Mouse (Mus musculus) right cerebral cortex, adult 2 months (tissue): Measurements from ENCODE around the gene Hist1h2bb.
"Not testable (repeated sequence)": the region's sequence is repeated elsewhere in the genome, so short reads cannot be mapped to it uniquely, and the experiment has no call there.

Experiments used
- DNase-seq, 2 experiments: peaks; one replicate each; pipeline ENCODE4 v3.0.0; 2021 to 2022; ENCODE audit warnings: low spot score in 2 of 2

The Hist1h2bb gene

DNA sequence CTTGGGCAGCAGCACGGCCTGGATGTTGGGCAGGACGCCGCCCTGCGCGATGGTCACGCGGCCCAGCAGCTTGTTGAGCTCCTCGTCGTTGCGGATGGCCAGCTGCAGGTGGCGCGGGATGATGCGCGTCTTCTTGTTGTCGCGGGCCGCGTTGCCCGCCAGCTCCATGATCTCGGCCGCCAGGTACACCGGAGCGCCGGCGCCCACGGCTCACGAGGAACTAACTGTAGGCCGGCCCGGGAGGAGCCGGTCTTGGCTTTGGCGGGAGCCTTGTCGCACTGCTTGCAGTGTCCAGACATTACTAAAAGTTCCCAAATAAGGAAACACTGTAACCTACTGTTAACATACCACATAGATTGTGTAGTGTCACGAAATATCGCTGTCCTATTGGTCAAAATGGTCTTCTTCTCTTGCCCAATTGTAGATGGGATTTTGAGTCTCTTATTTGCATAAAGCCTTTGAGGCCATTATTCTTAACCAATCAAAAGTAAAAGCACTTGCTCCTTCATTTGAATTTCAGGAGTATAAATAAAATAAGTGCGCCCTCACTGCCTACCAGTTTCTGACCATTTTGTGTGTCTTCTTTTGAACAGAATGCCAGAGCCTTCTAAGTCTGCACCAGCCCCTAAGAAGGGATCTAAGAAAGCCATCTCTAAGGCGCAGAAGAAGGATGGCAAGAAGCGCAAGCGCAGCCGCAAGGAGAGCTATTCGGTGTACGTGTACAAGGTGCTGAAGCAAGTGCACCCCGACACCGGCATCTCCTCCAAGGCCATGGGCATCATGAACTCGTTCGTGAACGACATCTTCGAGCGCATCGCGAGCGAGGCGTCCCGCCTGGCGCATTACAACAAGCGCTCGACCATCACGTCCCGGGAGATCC, at the start of gene Hist1h2bb:
TSS of gene Hist1h2bb (plus strand) at position 534 of the 880 bp plus-strand sequence.
- peak; percentile 72 to 80 for DNase-seq

DNA sequence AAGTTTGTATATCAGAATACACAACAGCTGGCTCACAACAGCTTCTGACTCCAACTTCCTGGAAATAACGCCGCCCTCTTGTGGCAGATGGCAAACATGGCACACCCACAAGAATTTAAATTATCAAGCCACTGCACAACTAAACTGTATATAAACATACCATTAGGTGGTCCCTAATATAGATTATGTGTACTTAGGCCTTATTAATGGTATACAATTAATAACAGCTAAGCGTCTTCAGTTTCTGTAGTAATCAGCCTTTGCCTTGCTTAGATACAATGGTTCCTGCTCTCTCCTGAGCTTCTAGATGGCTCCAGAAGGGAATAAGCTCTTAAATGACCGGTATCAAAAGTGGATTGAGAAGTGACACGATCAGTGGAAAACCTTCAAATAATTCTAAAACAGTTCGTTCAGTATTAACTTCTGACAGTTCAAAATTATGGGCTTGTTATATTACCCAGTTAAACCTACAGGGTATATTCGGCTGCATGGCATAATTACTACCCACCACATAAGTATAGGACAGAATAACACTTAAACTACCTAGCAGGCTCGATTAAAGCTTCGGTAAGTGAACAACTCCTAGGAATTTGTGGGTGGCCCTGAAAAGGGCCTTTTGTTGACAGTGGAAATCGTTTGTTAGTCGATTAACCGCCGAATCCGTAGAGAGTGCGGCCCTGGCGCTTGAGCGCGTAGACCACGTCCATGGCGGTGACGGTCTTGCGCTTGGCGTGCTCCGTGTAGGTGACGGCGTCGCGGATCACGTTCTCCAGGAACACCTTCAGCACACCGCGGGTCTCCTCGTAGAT, 48.8 kb upstream of the Hist1h2bb start:
- peak in 1 of 2 experiments; percentile 70 for DNase-seq

DNA sequence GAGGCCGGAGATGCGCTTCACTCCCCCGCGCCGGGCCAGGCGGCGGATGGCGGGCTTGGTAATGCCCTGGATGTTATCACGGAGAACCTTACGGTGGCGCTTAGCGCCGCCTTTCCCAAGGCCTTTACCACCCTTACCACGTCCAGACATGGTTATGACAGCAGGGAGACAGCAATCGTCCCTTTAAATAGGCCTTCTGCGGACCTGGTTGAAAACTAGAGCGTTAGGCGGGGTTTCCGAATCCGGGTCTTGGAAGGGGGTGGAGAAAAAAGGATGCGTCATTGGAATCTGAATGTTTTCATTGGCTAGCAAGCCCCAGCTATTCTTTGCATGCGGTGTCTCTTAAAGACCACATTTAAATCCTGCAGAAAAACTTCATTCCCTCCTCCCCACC, 48.2 kb upstream of the Hist1h2bb start, which contains the start of gene Hist1h4c:
TSS of gene Hist1h4c (minus strand) at position 155 of the 394 bp plus-strand sequence.
- DNase-seq: peak; percentile 99 to 100

- no peak for DNase-seq
Measured at GRCm38 (mm10) chr13:23698996-23699395, 47.5 kb upstream of the Hist1h2bb start.

DNA sequence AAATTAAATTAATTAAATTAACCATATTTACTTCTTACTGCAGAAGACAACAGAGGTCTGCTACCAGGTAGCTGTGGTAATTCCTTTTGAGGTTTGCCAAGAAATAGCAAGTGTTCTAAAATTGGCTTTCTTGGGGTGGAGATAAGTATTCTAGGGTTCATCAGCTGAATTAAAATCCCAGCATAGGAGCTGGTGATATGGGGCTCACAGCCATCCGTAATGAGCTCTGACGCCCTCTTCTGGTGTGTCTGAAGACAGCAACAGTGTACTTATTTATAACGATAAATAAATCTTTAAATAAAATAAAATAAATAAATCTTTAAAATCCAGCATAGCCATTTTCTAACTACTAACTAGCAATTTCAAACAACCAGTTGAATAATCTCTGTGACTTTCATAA, 46.8 kb upstream of the Hist1h2bb start:
- DNase-seq: no peak

DNA sequence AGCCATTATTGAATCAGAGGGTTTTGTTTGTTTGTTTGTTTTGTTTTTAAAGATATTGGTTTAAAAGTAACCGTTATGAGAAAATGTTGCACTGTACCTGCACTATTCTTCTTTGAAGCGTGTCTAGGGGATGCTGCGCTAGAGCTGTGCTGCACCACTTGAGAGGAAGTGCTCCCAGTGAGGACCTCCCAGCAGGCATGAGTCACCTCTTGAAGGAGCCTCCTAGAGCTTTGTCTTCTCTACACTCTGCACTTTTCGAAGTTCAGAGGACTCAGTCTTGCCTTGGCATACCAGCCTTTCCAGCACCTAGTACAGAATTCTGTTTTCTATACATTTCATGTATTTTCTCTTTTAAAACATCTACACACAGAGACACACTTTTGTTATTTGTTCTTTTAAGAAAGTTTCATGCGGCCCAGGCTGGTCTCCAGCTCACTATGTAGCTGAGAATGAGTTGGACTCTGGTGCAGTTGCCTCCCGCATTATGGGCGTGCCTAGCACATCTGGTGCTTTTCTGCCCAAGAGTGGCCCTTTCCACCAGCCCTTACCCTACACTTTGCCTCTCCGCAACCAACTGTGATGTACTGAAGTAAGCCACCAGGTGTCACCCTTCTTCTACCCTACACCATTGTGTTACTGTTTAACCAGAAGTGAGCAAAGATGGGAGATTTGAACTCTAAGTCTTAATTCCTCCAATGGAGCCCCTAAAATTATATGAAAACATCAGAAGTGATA, 45.6 kb upstream of the Hist1h2bb start:
- DNase-seq: peak; percentile 83 to 84

DNA sequence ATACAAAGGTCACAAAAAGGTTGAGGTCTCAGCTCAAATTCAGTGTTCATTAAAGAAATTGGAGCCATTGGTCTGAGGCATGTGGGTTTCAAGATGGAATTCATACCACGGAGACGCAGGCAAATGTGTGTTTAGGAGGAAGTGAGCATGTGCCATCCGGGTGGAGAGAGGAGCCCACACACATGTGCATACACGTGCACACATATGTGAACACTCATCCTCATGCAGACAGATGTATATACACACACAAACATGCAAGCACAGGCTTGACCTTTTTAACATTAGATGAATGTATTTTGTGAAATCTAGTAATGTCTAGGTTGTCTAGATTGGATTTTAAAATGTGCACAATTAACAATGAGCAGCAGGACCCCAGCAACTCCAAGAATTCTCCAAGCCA, 44.3 kb upstream of the Hist1h2bb start:
- DNase-seq: no peak

- not testable (repeated sequence) for DNase-seq
Measured at GRCm38 (mm10) chr13:23702801-23703200, 43.7 kb upstream of the Hist1h2bb start.

GRCm38 (mm10) chr13:23705751-23706356, 40.7 kb upstream of the Hist1h2bb start:
- DNase-seq: no peak

- DNase-seq: no peak
Measured at GRCm38 (mm10) chr13:23706771-23707170, 39.8 kb upstream of the Hist1h2bb start.

DNA sequence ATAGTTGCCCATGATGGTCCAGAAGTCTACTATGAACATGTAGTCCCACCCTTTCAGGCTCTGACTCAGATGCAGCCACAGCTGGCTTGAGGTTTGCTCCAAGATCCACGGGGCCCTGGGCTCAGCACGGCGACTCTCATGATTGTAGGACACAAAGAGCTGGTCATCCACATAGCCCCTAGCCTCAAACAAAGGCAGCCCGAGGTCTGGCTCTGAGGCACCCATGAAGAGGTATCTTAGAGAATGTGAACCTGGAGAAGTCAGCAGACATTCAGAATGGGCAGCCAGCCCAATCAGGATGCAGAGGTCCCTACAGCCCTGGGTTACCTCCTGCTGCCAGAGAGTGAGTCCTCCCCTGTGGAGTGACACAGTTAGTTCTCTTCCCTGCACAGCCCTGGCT, 38.5 kb upstream of the Hist1h2bb start:
- DNase-seq: no peak

DNA sequence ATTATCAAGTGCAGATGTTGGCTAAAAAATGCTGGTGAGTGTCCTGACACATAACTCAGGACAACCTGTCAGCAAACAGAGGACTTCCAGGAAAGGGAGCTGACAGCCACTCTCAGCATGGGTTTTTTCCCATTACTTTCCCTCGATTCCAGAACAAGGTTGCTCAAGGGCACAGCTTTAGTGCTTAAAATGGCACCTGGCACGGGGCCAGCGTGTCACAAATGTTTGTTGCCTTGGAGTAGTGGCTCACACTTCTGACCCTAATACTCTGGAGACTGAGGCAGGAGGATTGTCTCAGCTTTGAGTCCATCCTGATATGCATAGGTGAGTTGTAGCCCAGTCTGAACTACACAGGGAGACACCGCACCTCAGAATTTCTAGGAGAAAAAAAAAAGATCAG, 37.9 kb upstream of the Hist1h2bb start:
- no peak for DNase-seq

DNA sequence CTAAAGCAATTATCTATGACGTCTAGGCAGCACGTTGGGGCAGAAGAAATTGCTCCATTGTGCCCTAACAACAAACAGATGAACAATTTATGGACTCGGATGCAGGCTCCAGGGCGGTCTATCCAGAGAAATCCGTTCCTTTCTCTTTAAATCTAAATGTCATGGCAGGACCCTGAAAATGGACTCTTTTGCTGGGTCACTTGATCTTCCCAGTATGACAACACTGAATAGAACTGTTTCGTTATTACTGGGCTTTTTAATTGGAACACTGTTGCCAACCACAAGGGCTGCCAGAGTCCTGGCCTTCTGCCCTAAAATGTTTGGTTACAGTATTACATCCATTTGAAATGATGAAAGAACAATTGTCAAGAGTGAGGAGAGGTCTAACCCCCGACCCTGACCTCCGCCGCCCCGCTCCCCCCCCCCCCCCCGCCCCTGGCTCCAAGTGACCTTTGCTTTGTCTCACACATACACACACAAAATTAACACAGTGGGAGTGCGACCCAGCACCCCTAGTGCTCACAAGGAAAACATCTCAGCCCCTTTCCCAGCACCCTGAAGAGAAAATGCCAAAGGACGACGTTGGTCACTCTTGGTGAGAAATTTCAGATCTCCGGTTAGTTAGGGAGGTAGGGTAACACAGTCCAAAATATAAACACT, 36.7 kb upstream of the Hist1h2bb start:
- DNase-seq: no peak

DNA sequence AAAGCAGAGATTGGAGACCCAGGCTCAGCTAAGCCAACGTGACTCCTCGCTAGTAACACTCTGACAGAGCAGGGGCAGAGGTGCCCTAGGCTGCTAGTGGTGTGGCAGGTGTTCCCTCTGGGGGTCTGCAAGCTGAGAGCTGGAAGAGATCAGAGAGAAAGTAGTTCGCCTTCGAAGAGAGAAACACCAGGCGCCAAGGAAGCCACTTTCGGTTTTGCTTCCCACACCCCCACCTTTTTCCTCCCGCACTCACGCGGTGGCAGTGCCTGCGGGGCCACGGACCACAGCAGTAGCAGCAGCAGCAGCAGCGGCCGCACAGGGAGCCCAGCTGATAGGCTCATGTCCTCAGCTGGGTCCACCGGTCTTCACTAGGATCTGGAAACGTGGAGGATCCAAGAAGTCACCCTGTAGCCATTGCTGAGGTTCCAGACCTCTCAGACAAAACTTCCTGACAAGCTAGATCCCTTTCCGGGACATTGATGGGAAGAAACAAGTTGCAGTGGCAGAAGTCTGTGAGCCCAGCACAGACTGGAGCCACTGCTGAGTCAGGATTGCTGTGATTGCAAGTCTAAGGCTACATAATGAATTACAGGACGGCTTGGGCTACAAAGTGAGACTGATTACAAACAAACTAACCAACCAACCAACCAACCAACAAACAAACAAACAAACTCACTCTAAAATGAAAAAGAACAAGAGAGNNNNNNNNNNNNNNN, 36.0 kb upstream of the Hist1h2bb start, which contains the start of gene Hfe:
TSS of gene Hfe (minus strand) at position 481 of the 716 bp plus-strand sequence.
- DNase-seq: peak; percentile 40 to 46

- DNase-seq: no peak
Measured at GRCm38 (mm10) chr13:23716261-23717042, 30.1 kb upstream of the Hist1h2bb start.

DNA sequence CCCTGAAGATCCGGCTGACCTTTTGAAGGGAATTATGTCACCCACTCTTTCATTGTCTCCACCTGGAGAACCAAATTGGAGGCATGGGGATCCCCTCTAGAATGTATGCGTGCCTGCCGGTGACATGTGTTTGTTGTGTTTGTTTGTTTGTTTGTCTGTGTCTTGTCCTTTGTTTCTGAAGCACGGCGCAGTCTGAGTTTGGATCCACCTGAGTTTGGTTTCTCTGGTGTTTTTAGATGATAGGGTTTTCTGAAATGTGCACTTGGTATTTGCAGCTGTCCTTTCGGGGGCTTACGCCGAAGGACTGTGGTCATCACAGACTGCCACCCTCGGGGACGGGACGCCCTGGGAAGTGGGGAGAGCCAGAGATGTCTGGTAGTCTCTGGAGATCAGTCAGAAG, 29.4 kb upstream of the Hist1h2bb start:
- no peak for DNase-seq

DNA sequence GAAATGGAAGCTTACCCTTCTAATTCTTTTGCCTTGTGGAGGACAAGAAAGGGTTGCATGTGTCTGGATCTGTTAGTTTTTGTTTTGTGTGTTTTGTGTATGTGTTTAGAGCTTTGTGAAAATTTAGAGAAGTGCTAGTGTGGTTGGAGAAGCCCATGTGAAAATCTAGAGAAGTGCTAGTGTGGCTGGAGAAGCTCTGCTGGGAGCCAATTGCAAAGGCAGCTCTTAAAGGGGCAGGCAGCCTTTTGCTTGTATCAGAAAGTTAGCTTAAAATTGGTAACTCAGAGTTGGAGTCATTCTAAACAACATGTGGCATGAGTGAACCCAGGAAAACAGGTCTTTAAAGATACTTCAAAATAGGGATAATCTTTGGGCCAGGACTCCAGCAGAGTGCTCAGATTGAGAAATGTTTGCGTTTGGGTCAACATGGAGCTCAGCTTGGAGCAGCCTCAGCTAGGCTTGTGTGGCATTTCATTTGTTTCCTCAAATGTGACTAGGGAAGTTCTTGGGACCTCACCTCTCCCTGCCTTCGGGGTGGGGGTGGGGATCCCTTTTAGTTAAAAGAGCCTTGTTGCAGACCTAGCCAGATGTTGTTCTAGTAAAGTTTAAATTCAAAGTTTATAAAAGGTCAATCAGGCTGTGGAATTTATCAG, 28.8 kb upstream of the Hist1h2bb start:
- DNase-seq: not testable (repeated sequence)

- DNase-seq: no peak
Measured at GRCm38 (mm10) chr13:23724239-23724638, 22.3 kb upstream of the Hist1h2bb start.

DNA sequence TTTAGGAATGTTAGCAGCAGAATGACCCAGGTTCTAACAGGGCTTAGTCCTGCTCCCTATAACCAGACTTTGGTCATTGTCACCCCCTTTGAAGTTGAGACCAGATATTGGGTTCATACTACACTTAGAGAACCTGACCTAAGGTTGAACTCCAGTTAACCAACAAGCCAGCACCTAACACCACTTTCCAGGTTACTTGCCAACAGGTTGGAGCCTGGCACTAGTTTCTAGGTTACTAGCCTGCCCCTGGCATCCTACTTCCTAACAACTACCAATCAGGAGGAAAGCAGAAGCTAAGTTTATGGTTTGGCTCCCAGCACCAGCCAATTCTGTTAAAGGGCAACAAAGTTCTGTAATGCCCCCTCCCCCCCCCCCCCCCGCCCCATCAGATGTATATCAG, 21.3 kb upstream of the Hist1h2bb start:
- DNase-seq: no peak
